Mouse (Mus musculus) cerebellum, adult (tissue): ENCODE measurements around the gene Ksr1.

Experiments
- ATAC-seq: cut with Nextera tagmentation; 2 replicates; pipeline ENCODE4 v1.9.2; 2017; ENCODE audit warnings: mild to moderate bottlenecking, moderate library complexity, mixed read lengths; ENCODE audit not compliant: insufficient number of reproducible peaks, low FRiP score, low TSS enrichment

Ksr1 gene

DNA sequence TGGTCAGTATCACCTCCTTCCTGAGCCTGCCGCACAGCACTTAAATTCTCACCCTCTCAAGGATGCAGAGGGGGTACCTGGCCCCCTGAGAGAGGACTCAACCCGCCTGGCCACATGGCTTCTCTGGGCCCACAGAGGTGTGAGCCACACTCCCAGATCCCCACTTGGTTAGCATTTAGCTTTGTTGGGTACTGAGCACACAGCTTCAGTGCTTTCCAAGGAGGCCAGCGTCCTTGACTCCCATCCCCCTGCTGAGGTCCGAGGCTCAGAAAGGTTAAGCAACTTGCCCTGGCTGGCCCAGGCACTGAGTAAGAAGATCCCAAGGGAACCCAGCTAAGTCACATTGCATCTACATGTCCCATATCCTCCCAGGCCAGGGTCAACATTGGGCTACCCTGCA is 178.1 kb downstream of the Ksr1 start:
- no peak for ATAC-seq

DNA sequence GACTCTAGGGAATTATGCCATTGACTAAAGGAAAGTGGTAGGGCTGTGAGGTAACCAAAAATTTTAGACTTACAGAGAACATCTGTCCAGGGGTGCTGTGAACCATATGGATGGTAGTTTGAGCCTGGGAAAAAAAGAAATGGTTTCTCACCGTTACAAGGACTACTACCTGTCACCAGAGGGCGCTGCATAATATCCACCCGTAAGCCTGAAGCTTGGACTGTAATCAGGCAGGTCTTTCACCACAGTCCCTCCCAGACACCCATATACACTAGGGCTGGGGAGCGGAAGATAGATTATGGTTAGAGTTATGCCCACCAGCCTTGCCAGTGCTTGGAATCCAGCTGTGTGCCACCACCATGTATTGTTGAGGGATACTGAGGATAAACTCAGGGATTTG is 178.8 kb downstream of the Ksr1 start:
- no peak for ATAC-seq
